Mouse (Mus musculus): Measurements from ENCODE around the gene Zfp513. TPM values are rescaled to one million over a fixed set of nuclear protein-coding genes. Genes with fewer than 3 reads are reported as not detected.

The Zfp513 gene
- 25.0 and 34.4 TPM in 2 replicates for polyA plus RNA-seq (2012; rRNA removed)

DNA sequence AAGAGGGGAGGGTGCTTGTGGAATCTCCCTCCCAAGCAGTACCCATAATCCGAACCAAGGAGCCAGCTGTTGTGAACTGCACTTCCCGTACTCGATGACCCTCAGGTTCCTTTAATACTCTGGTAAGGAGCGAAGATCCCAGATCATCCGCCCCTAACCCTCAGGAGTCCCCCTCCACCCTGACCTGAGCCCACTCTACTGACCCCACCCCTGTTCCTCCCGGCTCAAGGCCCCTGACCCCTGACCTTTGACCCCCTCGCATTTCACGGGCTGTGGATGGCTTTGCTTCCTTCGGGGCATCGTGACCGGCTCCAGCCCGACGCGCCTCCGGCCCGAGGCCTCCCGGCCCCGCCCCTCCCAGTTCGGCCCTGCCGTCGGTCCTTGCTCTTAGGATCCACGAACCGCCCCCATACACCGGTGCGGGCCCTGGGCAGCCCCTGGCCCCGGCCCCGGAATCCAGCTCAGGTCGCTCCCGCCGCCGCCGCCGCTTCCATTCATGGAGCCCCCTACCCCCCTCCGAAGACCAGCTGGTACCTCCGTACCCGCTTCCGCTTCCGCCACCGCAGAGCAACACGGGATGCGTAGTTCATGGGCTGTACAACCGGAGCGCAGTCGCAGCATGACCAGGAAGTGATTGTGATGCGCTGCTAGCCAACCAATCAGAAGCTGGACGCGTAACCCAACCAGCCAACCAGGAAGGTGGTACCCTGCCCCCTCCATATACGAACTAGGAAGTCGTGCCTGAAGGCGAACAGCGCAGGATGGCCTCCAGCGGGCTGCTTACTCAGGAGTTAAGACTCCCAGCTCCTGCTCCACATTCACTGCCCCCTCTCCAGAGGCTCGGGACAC lies at the start of gene Zfp513:
TSS of gene Zfp513 (minus strand) at position 562 of the 849 bp plus-strand sequence.

DNA sequence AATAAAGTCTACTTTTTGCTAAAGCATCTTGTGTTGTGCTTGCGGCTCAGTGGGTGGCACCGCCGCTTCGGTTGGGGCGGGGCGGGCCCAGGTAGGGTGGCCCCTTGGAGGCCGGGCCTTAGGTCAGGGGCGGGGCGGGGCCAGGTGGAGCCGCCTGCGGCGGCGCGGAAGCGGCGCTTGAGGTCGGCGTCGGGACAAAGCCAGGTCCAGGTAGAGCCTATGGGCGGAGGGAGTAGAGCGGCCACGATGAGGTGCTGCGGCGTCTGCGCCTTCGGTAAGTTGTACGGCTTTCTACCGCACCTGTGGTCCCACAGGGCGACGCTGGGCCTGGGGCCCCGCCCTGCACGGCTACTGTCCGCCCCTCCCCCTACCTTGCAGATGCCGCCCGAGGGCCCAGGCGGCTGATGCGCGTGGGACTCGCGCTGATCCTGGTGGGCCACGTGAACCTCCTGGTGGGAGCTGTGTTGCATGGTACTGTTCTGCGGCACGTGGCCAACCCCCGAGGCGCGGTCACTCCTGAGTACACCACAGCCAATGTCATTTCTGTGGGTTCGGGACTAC lies 49.5 kb upstream of the Zfp513 start, which contains the start of gene Krtcap3:
TSS of gene Krtcap3 (plus strand) at position 151 of the 561 bp plus-strand sequence.

DNA sequence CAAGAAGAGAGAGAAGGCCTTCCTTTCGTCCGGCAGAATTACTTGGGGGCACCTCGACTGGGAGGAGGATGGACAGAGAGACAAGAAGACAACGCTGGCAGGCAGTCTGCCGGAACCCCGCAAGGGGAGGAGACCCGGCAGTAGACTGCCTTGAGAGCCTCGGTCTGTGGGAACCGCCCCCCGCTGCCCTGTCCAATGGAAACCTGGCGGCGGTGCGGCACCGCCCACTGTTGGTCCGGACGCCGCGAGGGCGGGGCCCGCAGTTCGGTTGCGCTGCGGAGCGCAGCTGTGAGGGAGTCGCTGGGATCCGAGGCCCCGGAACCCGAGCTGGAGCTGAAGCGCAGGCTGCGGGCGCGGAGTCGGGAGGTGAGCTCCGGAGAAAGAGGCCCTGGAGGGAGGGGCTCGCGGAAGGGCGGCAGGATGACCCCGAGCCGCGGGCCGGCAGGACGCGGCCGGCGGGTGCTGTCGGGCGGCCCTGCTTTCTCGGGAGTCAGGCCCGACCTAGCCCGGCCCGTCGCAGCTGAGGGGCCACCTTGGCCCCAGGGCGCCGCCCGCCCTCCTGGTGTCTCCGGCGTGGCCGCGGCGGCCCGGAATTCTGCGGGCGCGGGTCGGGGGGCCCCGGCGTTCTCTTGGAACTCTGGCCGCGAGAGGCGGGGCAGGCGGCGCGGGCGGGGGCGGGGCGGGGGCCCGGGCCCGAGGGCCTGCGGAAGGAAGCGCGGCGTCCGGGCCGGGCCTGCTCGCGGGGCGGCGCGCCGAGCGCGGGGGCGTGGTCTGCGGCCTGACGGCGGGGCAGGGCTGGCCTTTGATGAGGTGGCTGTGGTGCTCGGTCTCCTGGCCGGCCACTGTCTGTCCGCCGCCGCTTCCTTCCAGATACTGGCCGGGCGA lies 38.8 kb upstream of the Zfp513 start, which contains the start of the genes Nrbp1 and Gm9970:
TSS of gene Nrbp1 (plus strand) at position 228 of the 885 bp plus-strand sequence.
TSS of gene Gm9970 (minus strand) at position 596 of the 885 bp plus-strand sequence.

DNA sequence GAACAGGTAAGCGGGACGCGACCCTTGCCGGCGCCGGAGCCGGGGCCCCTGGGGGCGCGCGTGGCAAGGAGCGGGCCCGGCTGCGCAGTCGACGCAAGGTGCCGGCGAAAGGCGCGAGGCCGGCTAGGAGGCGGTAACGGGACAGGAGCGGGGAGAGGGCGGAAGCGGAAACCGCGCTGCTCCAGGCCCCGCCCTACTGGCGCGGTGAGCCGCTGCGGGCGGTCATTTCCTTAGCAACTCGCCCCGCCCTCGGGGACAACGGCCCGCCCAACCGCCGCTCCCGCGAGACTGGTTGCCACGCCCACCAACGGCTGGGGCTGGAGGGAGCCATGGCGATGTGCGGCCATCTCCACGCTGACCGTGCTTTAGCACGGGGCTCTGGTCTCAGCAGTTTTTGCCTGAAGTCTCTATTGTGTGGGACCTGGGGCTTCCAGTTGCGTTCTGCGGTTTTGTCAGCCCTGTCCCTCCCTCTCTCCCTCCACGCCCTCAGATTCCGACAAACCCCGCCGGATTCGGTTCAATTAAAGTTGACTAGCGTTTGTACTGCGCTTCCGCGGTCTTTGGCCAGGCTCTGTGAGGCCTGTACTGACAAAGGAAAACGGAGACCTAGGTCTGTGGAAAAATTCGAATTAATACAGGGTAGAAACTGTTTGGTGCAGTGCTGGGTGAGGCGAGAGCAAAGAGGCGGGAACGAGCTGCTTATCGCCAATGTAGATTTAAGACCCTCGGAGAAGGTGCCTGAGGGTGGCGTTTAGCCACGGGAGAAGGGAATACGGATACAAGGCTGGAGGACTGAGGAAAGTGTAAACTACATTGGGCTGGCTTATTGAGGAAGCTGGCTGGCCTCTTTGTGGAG lies 18.6 kb upstream of the Zfp513 start, which contains the start of gene Ppm1g:
TSS of gene Ppm1g (minus strand) at position 240 of the 856 bp plus-strand sequence.

DNA sequence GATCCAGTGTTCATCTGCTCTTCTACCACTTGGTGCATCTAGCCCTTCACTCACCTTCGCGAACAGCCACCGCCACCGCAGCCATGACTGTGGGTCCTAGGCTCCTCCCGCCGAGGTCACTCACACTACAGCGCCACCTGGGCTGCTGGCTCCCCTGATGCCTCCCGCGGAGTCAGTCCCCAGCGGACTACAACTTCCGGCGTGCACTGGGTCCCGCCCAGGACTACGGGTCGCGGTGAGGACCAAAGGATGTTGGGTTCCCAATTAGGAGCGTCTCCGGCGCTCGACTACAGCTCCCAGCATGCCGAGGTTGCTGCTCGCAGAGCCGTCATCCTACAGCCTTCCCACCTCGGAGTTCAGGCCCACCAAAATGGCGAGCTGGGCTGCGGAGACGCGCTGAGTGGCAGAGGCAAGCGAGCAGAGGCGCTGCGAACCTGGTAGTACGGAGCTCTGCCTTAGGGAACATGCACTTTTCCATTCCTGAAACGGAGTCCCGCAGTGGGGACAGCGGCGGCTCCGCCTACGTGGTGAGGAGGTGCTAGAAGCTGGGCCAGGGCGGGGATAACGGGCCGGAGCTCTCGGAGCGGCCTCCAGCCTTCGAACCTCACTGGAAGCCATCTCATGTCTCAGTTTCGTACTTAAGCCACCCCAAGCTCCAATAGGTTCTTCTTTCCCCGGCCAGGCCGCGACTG lies 9.0 kb downstream of the Zfp513 start, which contains the start of the genes Snx17 and Eif2b4:
TSS of gene Snx17 (plus strand) at position 289 of the 692 bp plus-strand sequence.
TSS of gene Eif2b4 (minus strand) at position 492 of the 692 bp plus-strand sequence.

DNA sequence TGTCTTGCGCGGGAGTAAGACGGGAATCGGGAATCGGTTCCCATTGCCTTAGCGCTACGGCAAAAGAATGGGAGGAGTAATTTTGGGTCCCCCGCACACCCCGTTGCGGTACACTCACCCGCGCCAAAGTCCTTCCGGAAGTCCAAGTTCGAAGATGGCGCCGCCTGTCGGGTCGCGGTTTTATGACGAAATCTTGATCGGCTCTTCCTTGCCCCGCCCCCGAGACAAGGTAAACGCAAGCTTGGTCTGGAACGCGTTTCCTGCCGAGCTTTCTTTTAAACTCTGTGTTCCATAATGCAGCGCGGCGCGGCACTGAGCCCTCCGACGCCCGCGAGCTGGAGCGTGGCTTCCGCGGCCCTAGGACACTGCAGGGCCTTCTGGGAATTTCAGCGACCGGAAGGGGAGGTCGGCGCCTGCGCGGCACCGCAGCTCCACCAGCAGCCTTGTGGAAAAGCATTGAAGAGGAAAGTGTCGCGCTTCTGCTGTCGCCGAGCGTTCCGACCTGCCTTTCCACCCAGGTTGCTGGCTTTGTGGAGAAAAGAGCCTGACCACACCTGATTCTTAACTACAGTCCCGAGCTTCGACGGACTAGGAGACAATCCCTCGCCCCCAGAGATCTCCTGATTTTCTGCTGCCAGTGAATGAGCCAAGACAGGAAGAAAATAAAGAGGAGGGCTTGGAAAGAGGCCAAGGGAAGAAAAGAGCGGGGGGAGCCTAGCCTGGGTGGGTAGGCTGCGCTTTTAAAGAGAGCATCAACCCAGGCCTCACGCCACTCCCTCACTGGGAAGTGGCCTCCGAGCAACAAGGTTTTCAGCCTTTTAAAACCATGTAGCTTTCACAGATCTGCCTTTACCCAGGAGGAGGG lies 22.1 kb downstream of the Zfp513 start, which contains the start of the genes Gm29609 and Gtf3c2:
TSS of gene Gm29609 (minus strand) at position 146 of the 865 bp plus-strand sequence.
TSS of gene Gtf3c2 (minus strand) at position 379 of the 865 bp plus-strand sequence.

DNA sequence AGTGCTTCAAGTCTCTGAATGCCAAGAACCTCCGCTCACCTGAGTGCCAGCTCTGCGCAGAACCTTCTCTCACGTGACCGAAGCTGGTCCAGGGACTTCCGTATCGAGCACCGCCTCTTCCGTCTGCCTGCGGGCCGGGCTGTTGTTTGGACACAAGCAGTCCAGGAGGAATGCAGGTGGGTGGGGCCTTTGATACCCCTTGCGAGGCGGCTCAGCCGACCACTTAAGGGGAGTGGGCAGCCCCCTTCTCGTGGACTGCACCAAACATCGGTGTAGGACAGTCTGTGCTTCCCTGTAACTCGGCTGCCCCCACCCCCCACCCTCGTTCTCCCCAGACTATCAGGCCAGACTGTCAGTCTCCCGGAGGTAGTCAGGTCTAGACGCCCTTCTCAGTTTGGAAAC lies 48.0 kb downstream of the Zfp513 start, which contains the start of gene Mpv17:
TSS of gene Mpv17 (minus strand) at position 100 of the 402 bp plus-strand sequence.

Other genes with a start within 250 kb of the Zfp513 start
- gene Preb, start 241.9 kb downstream of the Zfp513 start, polyA plus RNA-seq (2012; rRNA removed), result 252 and 282 TPM in 2 replicates
- 10.1 and 12.4 TPM in 2 replicates for gene Tcf23, start 233.6 kb downstream of the Zfp513 start, polyA plus RNA-seq (2012; rRNA removed)
- gene Atraid, start 154.0 kb downstream of the Zfp513 start, polyA plus RNA-seq (2012; rRNA removed), result 27.4 and 33.9 TPM in 2 replicates
- 10.2 and 11.2 TPM in 2 replicates for gene Slc5a6, start 153.4 kb downstream of the Zfp513 start, polyA plus RNA-seq (2012; rRNA removed)
- 11.9 and 14.2 TPM in 2 replicates for gene Cad, start 147.5 kb downstream of the Zfp513 start, polyA plus RNA-seq (2012; rRNA removed)
- not detected in 2 replicates for gene Dnajc5g, start 96.0 kb downstream of the Zfp513 start, polyA plus RNA-seq (2012; rRNA removed)
- gene Slc30a3, start 94.1 kb downstream of the Zfp513 start, polyA plus RNA-seq (2012; rRNA removed), result 0.15 and 0.29 TPM in 2 replicates
- 2.8 and 4.1 TPM in 2 replicates for gene Trim54, start 85.6 kb downstream of the Zfp513 start, polyA plus RNA-seq (2012; rRNA removed)
- gene Ucn, start 63.5 kb downstream of the Zfp513 start, polyA plus RNA-seq (2012; rRNA removed), result not detected in 2 replicates
- 23.9 and 27.3 TPM in 2 replicates for gene Mpv17, start 48.1 kb downstream of the Zfp513 start, polyA plus RNA-seq (2012; rRNA removed)
- gene Gm29609, start 22.4 kb downstream of the Zfp513 start, polyA plus RNA-seq (2012; rRNA removed), result 0.14 and 2.1 TPM in 2 replicates
- gene Gtf3c2, start 22.2 kb downstream of the Zfp513 start, polyA plus RNA-seq (2012; rRNA removed), result 13.3 and 14.6 TPM in 2 replicates
- gene Snx17, start 9.1 kb downstream of the Zfp513 start, polyA plus RNA-seq (2012; rRNA removed), result 36.2 and 37.1 TPM in 2 replicates
- gene Eif2b4, start 8.9 kb downstream of the Zfp513 start, polyA plus RNA-seq (2012; rRNA removed), result 20.2 and 24.5 TPM in 2 replicates
- gene Ppm1g, start 18.4 kb upstream of the Zfp513 start, polyA plus RNA-seq (2012; rRNA removed), result 42.5 and 93.0 TPM in 2 replicates
- gene Nrbp1, start 38.6 kb upstream of the Zfp513 start, polyA plus RNA-seq (2012; rRNA removed), result 121 and 134 TPM in 2 replicates
- gene Gm9970, start 38.9 kb upstream of the Zfp513 start, polyA plus RNA-seq (2012; rRNA removed), result 0.13 TPM in 1 of 2 replicates, not detected in the other
- 113 and 161 TPM in 2 replicates for gene Krtcap3, start 49.4 kb upstream of the Zfp513 start, polyA plus RNA-seq (2012; rRNA removed)
- gene Ift172, start 88.8 kb upstream of the Zfp513 start, polyA plus RNA-seq (2012; rRNA removed), result 11.9 and 14.9 TPM in 2 replicates
- 6.3 and 7.4 TPM in 2 replicates for gene Fndc4, start 93.8 kb upstream of the Zfp513 start, polyA plus RNA-seq (2012; rRNA removed)
- not detected in 2 replicates for gene Gckr, start 95.1 kb upstream of the Zfp513 start, polyA plus RNA-seq (2012; rRNA removed)

Measured in stomach, adult 2 months (tissue).